ENCODE assay signal across 7 mouse cellular contexts in the genomic region with DNA sequence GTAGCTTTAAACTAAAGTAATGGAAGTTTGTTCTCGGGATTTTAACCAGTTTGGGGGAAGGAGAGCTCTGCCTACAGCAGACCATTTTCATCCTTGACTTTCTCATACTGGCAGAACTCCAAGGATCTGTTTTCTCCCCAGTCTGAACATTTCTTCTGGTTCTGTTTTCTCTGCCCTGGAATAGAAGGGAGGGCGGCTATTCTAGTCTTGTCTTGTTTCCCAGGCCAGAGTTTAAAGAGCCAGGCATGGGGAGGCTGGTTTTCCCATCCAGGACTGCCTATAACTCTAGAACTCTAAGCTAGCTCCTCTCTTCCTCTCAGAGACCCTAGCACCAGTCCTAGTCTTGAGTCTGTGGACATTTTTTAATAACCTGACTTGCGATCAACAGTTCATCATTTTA. TPM values are rescaled to one million over a fixed set of nuclear protein-coding genes. Genes with fewer than 3 reads are reported as not detected.
DNase-seq lines count a peak whose midpoint lies in the region; ATAC-seq lines count a peak whose summit lies in the region.

No protein-coding gene starts in this region.

- peaks cover 11% of the 10 kb centered on the region; the same call in 1 of the 2 replicates for H3K36me3 ChIP-seq in kidney, embryonic 15.5 days
- H3K36me3 ChIP-seq in heart, embryonic 15.5 days: peaks cover 33% of the 10 kb centered on the region

- no peak for ATAC-seq in kidney, embryonic 15.5 days (replicated peaks; ENCODE audit: low FRiP score)
- ATAC-seq in heart, embryonic 15.5 days (replicated peaks; ENCODE audit: insufficient number of reproducible peaks, insufficient read depth, low FRiP score, low read depth): no peak

- no peaks in the 10 kb centered on the region for H3K9me3 ChIP-seq in kidney, embryonic 15.5 days (replicated peaks)
- H3K9me3 ChIP-seq in heart, embryonic 15.5 days (replicated peaks): no peaks in the 10 kb centered on the region

- H3K4me2 ChIP-seq in kidney, embryonic 15.5 days: peak overlapping the region; percentile 56
- peak overlapping the region; percentile 40 for H3K4me2 ChIP-seq in heart, embryonic 15.5 days

- peaks cover 49% of the 10 kb centered on the region for H3K4me1 ChIP-seq in kidney, embryonic 15.5 days
- peaks cover 16% of the 10 kb centered on the region for H3K4me1 ChIP-seq in brown adipose tissue, adult 24 weeks (ENCODE audit: control insufficient read depth, insufficient read depth, insufficient read length, low read length)
- peaks cover 76% of the 10 kb centered on the region for H3K4me1 ChIP-seq in heart, embryonic 15.5 days (replicated peaks)

- WGBS in kidney, embryonic 15.5 days: 33% methylated on average over 3 of the region's 3 CpGs
- 27% methylated on average over 3 of the region's 3 CpGs for WGBS in heart, embryonic 15.5 days

- peak overlapping the region; percentile 29 for H3K27ac ChIP-seq in kidney, embryonic 15.5 days
- H3K27ac ChIP-seq in brown adipose tissue, adult 24 weeks (replicated peaks; ENCODE audit: low read depth, low read length): peak overlapping the region; percentile 98
- peak overlapping the region; percentile 79 for H3K27ac ChIP-seq in heart, embryonic 15.5 days

- H3K9ac ChIP-seq in kidney, embryonic 15.5 days: no peak overlapping the region
- peak overlapping the region; percentile 30 for H3K9ac ChIP-seq in heart, embryonic 15.5 days

- H3K4me3 ChIP-seq in kidney, embryonic 15.5 days (replicated peaks): no peak overlapping the region
- peak overlapping the region; percentile 43 for H3K4me3 ChIP-seq in brown adipose tissue, adult 24 weeks (ENCODE audit: insufficient read depth, low read depth, low read length)
- H3K4me3 ChIP-seq in heart, embryonic 15.5 days: no peak overlapping the region

- no peak for DNase-seq in kidney, adult 8-10 months
- peak; percentile 37 for DNase-seq in lung, postnatal 10 days
- DNase-seq in thymus, postnatal 10 days (ENCODE audit: low spot score in 2 of 2): no peak
- DNase-seq in spleen, postnatal 10 days (ENCODE audit: low spot score in 2 of 2): no peak

- peaks cover 22% of the 10 kb centered on the region for H3K27me3 ChIP-seq in kidney, embryonic 15.5 days
- no peaks in the 10 kb centered on the region for H3K27me3 ChIP-seq in heart, embryonic 15.5 days

RNA-seq across cellular contexts. Expression of gene Cavin1, which starts 10.9 kb away (rescaled TPM):
- 131 and 150 TPM in 2 replicates for polyA plus RNA-seq in kidney, embryonic 15.5 days (2015; fragmentation: Nextera tagmentation; extraction: Ambion mirVana)
- polyA plus RNA-seq in brown adipose tissue, adult 24 weeks (2012; ENCODE audit: insufficient read depth, insufficient read length, missing spikeins): 242 and 279 TPM in 2 replicates
- polyA plus RNA-seq in heart, embryonic 15.5 days (2015; fragmentation: Nextera tagmentation; extraction: Ambion mirVana): 429 and 457 TPM in 2 replicates

RNA-seq across cellular contexts. Expression of gene Stat3, which starts 20.5 kb away (rescaled TPM):
- polyA plus RNA-seq in kidney, embryonic 15.5 days (2015; fragmentation: Nextera tagmentation; extraction: Ambion mirVana): 44.8 and 45.1 TPM in 2 replicates
- 18.8 and 20.9 TPM in 2 replicates for polyA plus RNA-seq in brown adipose tissue, adult 24 weeks (2012; ENCODE audit: insufficient read depth, insufficient read length, missing spikeins)
- polyA plus RNA-seq in heart, embryonic 15.5 days (2015; fragmentation: Nextera tagmentation; extraction: Ambion mirVana): 50.6 and 60.8 TPM in 2 replicates

RNA-seq across cellular contexts. Expression of gene Atp6v0a1, which starts 49.4 kb away (rescaled TPM):
- polyA plus RNA-seq in kidney, embryonic 15.5 days (2015; fragmentation: Nextera tagmentation; extraction: Ambion mirVana): 36.1 and 46.0 TPM in 2 replicates
- 26.1 and 26.7 TPM in 2 replicates for polyA plus RNA-seq in brown adipose tissue, adult 24 weeks (2012; ENCODE audit: insufficient read depth, insufficient read length, missing spikeins)
- 54.1 and 54.4 TPM in 2 replicates for polyA plus RNA-seq in heart, embryonic 15.5 days (2015; fragmentation: Nextera tagmentation; extraction: Ambion mirVana)

Comparison
In these comparisons a context has a peak if more than half of its experiments do, and no peak if none do; other contexts are left out.
1. H3K27ac ChIP-seq: peak in every context shown above with its lines; median percentile 98 in brown adipose tissue, adult 24 weeks; 79 in heart, embryonic 15.5 days; 29 in kidney, embryonic 15.5 days.